Mouse (Mus musculus) ES-Bruce4 (cell line): ENCODE results near the gene Bclaf3.

Experiments used
- CTCF ChIP-seq: IDR thresholded peaks from one replicate; pipeline ENCODE4 v1.8.1; 2011; ENCODE audit warnings: low read depth, low read length
- EP300 ChIP-seq: IDR thresholded peaks from 2 replicates; pipeline ENCODE4 v1.6.1; 2011; ENCODE audit warnings: low read depth, low read length; ENCODE audit not compliant: insufficient read depth

DNA sequence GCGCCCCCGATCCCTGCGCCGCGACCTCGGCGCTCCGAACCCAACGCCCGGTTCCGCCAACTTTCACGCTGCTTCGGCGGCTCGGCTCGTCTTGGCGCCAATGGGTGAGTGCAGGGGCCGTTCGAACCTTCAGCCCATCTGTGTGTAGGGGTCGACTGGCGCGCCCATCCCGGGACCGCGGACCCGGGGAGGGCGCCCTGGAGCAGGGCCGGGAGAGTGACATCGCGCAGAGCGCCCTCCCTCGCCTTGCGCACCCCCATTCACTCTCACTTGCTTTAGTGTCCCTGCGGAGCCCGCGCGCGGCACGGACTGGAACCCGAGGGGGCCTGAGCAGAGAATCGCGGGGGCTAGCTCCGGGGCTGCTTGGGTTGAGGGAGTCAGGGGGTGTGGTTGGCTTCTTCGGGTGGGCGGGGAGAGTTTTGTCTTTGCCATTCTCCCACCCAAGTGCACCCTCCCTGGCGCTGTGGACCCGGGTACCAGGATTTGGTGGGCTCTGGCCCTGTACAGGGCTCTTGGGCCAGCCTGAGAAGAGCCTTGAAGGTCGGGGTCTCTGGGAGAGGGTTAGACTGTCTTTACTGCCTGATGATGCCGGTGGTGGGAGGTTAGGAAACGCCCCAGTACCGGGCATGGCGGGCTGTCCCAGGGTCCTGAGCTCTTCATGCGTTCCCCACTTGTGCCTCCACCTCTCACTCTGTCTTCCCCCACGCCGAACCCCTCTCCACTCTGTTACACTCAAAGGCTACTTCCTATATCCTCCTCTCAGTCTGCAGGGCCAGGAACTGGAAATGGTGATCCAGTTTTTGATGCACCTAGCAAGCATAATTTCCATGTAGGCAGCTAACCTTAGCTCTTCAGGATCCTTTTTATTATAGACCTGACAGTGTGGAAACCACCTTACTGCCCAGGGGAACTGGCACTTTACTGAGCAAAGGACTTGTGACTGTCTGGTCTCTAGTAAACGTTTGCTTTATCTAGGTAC is 101.4 kb downstream of the Bclaf3 start:
- TF ChIP-seq CTCF (no peak), EP300 (no peak)
